ENCODE assay signal across 8 mouse cellular contexts in the genomic region with DNA sequence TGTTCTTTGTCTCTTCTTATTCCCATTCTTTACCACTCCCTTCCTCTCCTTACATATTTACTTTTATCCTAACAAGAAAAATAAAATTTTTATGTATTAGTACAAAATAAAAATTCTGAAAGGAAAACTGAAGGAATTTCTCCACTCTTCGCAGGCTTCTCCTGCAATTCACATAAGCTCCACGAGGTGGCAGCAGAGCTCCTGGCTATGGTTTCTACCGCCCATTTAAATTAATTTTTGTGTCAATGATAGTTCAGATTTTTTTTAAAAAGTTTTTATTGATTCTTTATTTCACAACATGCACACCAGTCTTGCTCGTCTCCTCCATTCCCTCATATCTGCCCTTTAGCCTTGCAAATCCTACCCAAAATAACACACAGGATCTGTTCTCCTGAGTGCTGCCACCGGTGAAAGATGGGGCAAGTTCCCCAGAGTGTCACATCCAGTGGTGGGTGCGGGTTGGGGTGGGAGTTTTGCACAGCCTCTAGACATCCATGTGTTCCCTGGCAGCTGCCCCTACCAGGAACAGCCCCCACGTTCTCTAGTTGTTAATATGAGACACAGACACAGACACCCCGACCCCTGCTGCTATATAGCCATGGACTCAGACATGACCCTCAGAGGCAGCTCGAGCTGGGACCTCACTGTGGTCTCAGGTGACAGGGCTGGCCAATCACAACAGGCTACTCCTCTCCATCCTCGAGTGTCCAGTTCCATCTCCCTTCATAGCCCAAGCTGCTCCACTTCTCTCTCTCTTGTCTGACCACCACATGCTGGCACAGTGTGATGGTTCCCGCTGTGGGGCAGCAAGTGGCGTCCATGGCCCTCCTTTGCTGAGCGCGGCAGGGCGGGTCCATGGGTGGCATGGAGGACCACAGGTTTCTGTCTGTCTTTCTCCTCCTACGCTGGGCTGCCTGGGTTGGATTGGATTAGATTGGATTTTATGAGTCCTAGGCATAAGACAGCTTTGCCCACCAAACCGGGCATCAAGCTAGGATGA. TPM values are rescaled to one million over a fixed set of nuclear protein-coding genes. Genes with fewer than 3 reads are reported as not detected.
DNase-seq lines count a peak whose midpoint lies in the region; ATAC-seq and TF ChIP-seq lines count a peak whose summit lies in the region.

No protein-coding gene starts in this region.

- intact Hi-C loops in left cerebral cortex, postnatal 25 days (cut with DNase I): loop anchor here (1.0 to 10.0 kb wide), 4 partner anchors 149 to 539 kb away; partner anchors contain the start of gene Polq

- WGBS in liver, embryonic 12.5 days (ENCODE audit: insufficient replicate concordance): 40% methylated on average over 17 of the region's 17 CpGs

- peak; percentile 56 for TF ChIP-seq CTCF in G1E (IDR thresholded peaks at IDR 0.05; ENCODE audit: low read depth, low read length)

- no peaks in the 10 kb centered on the region for H3K9me3 ChIP-seq in liver, embryonic 12.5 days (replicated peaks)
- no peaks in the 10 kb centered on the region for H3K9me3 ChIP-seq in G1E (replicated peaks)

- H3K36me3 ChIP-seq in liver, embryonic 12.5 days: no peaks in the 10 kb centered on the region
- no peaks in the 10 kb centered on the region for H3K36me3 ChIP-seq in G1E (replicated peaks)

- H3K27me3 ChIP-seq in liver, embryonic 12.5 days (replicated peaks): peaks cover 11% of the 10 kb centered on the region
- peaks cover 3% of the 10 kb centered on the region for H3K27me3 ChIP-seq in G1E (ENCODE audit: insufficient read depth, low read length)

- H3K4me3 ChIP-seq in liver, embryonic 12.5 days: no peak overlapping the region
- H3K4me3 ChIP-seq in G1E (ENCODE audit: low read depth, low read length): no peak overlapping the region

- no peak overlapping the region for H3K4me2 ChIP-seq in liver, embryonic 12.5 days

- no peak overlapping the region for H3K27ac ChIP-seq in liver, embryonic 12.5 days

- ATAC-seq in liver, embryonic 12.5 days: no peak
- ATAC-seq in G1E (ENCODE audit: extremely low read depth, insufficient number of reproducible peaks, low FRiP score, poor library complexity, severe bottlenecking): no peak
- no peak for ATAC-seq in erythroblast, adult 5-6 weeks (replicated peaks; ENCODE audit: low FRiP score, poor library complexity, severe bottlenecking)

- DNase-seq in liver: peak; percentile 26
- no peak for DNase-seq in G1E (ENCODE audit: low spot score)
- DNase-seq in cerebellum, adult 8-10 months: peak; percentile 17
- peak; percentile 31 to 55 for DNase-seq in frontal cortex, postnatal 36 days (ENCODE audit: low spot score in 2 of 2)
- DNase-seq in left cerebral cortex, postnatal 25 days (ENCODE audit: low spot score in 2 of 2): peak; percentile 29 to 42
- DNase-seq in naive thymus-derived CD4-positive, alpha-beta T cell, adult 2 months (ENCODE audit: low read depth): peak; percentile 63

- H3K9ac ChIP-seq in liver, embryonic 12.5 days: no peak overlapping the region

- no peaks in the 10 kb centered on the region for H3K4me1 ChIP-seq in liver, embryonic 12.5 days
- H3K4me1 ChIP-seq in G1E (ENCODE audit: insufficient read depth, low read depth, low read length): peaks cover 5% of the 10 kb centered on the region

RNA-seq across cellular contexts. Expression of gene Stfa3, which starts 18.3 kb away (rescaled TPM):
- 12.4 and 14.7 TPM in 2 replicates for polyA plus RNA-seq in liver, embryonic 12.5 days (2016; fragmentation: Nextera tagmentation; extraction: Ambion mirVana)
- total RNA-seq in G1E (2014; fragmentation: Nextera tagmentation): not detected in 2 replicates
- not detected in 2 replicates for total RNA-seq in G1E (2017)
- polyA plus RNA-seq in G1E (2012): not detected in 2 replicates
- total RNA-seq in left cerebral cortex, postnatal 25 days (2021): not detected
- total RNA-seq in erythroblast, adult 5-6 weeks (2015; ENCODE audit: low replicate concordance): 3.1 TPM in 1 of 2 replicates, not detected in the other
- 9.5 TPM in 1 of 2 replicates, not detected in the other for total RNA-seq in erythroblast, adult 5-6 weeks (2017; ENCODE audit: low replicate concordance)
